Mouse (Mus musculus) lung, postnatal 0 days (tissue): ENCODE measurements at regions not wholly inside any gene's neighbourhood (a gene's known extent, or its start where the extent isn't known, plus 50 kb on each side); places are given as distances from the start of the nearest gene placed in this dataset.

Experiments
- ATAC-seq: fragments of 200-750 bp; cut with Nextera tagmentation; 2 replicates; pipeline ENCODE4 v1.8.0; 2017; ENCODE audit warnings: moderate library complexity
- DNase-seq: peaks from one replicate; pipeline ENCODE4 v3.0.0-alpha.2; 2016; ENCODE audit warnings: low spot score
- H3K27ac ChIP-seq: fragments of 300-500 bp; sonication (generic); 2 replicates; pipeline ENCODE4 v1.5.1; 2014; ENCODE audit warnings: antibody characterized with exemption, mild to moderate bottlenecking, low read length, mixed read lengths
- H3K27me3 ChIP-seq: fragments of 300-500 bp; sonication (generic); replicated peaks from 2 replicates; pipeline ENCODE4 v1.6.1; 2014; ENCODE audit warnings: low read length, mixed read lengths; ENCODE audit not compliant: insufficient read depth
- H3K36me3 ChIP-seq: fragments of 300-500 bp; sonication (generic); 2 replicates; pipeline ENCODE4 v1.6.1; 2014; ENCODE audit warnings: low read length, mixed read lengths; ENCODE audit not compliant: insufficient read depth
- H3K4me1 ChIP-seq: fragments of 300-500 bp; sonication (generic); 2 replicates; pipeline ENCODE4 v1.6.1; 2014; ENCODE audit warnings: antibody characterized with exemption, low read depth, low read length, mixed read lengths; ENCODE audit not compliant: insufficient read depth
- H3K4me2 ChIP-seq: fragments of 300-500 bp; sonication (generic); replicated peaks from 2 replicates; pipeline ENCODE4 v1.6.1; 2014; ENCODE audit warnings: low read depth, mild to moderate bottlenecking, low read length, moderate library complexity, mixed read lengths
- H3K4me3 ChIP-seq: fragments of 300-500 bp; sonication (generic); 2 replicates; pipeline ENCODE4 v1.5.1; 2014; ENCODE audit warnings: low read depth, low read length
- H3K9ac ChIP-seq: fragments of 300-500 bp; sonication (generic); replicated peaks from 2 replicates; pipeline ENCODE4 v1.6.1; 2014; ENCODE audit warnings: low read depth, mild to moderate bottlenecking
- H3K9me3 ChIP-seq: fragments of 300-500 bp; sonication (generic); 2 replicates; pipeline ENCODE4 v1.6.1; 2016; ENCODE audit warnings: low read length, mixed read lengths
- CTCF ChIP-seq: IDR thresholded peaks from 2 replicates; pipeline ENCODE4 v1.5.1; 2016; ENCODE audit warnings: antibody characterized with exemption, mild to moderate bottlenecking
- EP300 ChIP-seq: IDR thresholded peaks from 2 replicates; pipeline ENCODE4 v1.6.1; 2016; ENCODE audit warnings: antibody characterized with exemption, mild to moderate bottlenecking, control low read depth
- WGBS: fragments of 180-500 bp; shearing (Covaris S2); extraction: QIAGEN DNeasy Blood & Tissue Kit; methylation state at CpG from one replicate; pipeline ENCODE4 v1.1.7; 2014; 5-methylcytosine and 5-hydroxymethylcytosine counted together

- H3K36me3 ChIP-seq, result no peaks in the 10 kb centered on the region
- H3K27me3 ChIP-seq, result no peaks in the 10 kb centered on the region
- H3K4me1 ChIP-seq, result no peaks in the 10 kb centered on the region
- peak; percentile 54 for TF ChIP-seq EP300
- no peak for TF ChIP-seq CTCF
- H3K4me3 ChIP-seq, result no peak overlapping the region
- DNase-seq (peak; percentile 61), ATAC-seq (peak; percentile 77)
- no peak overlapping the region for H3K4me2 ChIP-seq
- no peak overlapping the region for H3K9ac ChIP-seq
- 70% methylated on average over 6 of the region's 6 CpGs for WGBS
- no peaks in the 10 kb centered on the region for H3K9me3 ChIP-seq
- H3K27ac ChIP-seq, result no peak overlapping the region
Observed at GRCm38 (mm10) chr9:73358968-73359367, 245.7 kb downstream of the Rsl24d1 start.

- no peak for ATAC-seq
- Histone ChIP-seq H3K9me3 (no peaks in the 10 kb centered on the region), H3K4me2 (no peak overlapping the region), H3K4me1 (no peaks in the 10 kb centered on the region), H3K36me3 (no peaks in the 10 kb centered on the region), H3K27ac (no peak overlapping the region), H3K27me3 (no peaks in the 10 kb centered on the region), H3K4me3 (no peak overlapping the region), H3K9ac (no peak overlapping the region)
- 79% methylated on average over 1 of the region's 1 CpGs for whole genome bisulfite sequencing
- no peak for TF ChIP-seq CTCF
- TF ChIP-seq EP300, result no peak
- DNase-seq, result no peak
Observed at GRCm38 (mm10) chr9:73380768-73381167, 267.5 kb downstream of the Rsl24d1 start.

GRCm38 (mm10) chr9:73392036-73392435, 278.8 kb downstream of the Rsl24d1 start:
- no peak for ATAC-seq

GRCm38 (mm10) chr9:73413367-73413930, 300.2 kb downstream of the Rsl24d1 start:
- no peak overlapping the region for H3K4me3 ChIP-seq
- no peaks in the 10 kb centered on the region for H3K27me3 ChIP-seq
- no peak overlapping the region for H3K9ac ChIP-seq
- H3K9me3 ChIP-seq, result no peaks in the 10 kb centered on the region
- no peak overlapping the region for H3K27ac ChIP-seq
- no peak for DNase-seq
- ATAC-seq, result no peak
- WGBS, result 75% methylated on average over 8 of the region's 8 CpGs
- no peaks in the 10 kb centered on the region for H3K36me3 ChIP-seq
- no peak overlapping the region for H3K4me2 ChIP-seq
- TF ChIP-seq CTCF (no peak), EP300 (no peak)
- no peaks in the 10 kb centered on the region for H3K4me1 ChIP-seq

More at GRCm38 (mm10) chr9:73392036-73392435, 278.8 kb downstream of the Rsl24d1 start:
- Histone ChIP-seq H3K4me3 (no peak overlapping the region), H3K36me3 (no peaks in the 10 kb centered on the region), H3K9me3 (no peaks in the 10 kb centered on the region), H3K4me1 (no peaks in the 10 kb centered on the region), H3K27ac (no peak overlapping the region), H3K27me3 (no peaks in the 10 kb centered on the region), H3K4me2 (no peak overlapping the region), H3K9ac (no peak overlapping the region)
- 71% methylated on average over 7 of the region's 7 CpGs for WGBS
- no peak for TF ChIP-seq EP300
- TF ChIP-seq CTCF, result no peak
- DNase-seq, result no peak

- Histone ChIP-seq H3K36me3 (no peaks in the 10 kb centered on the region), H3K4me3 (no peak overlapping the region), H3K4me1 (no peaks in the 10 kb centered on the region), H3K4me2 (no peak overlapping the region), H3K27ac (no peak overlapping the region), H3K27me3 (no peaks in the 10 kb centered on the region), H3K9me3 (no peaks in the 10 kb centered on the region), H3K9ac (no peak overlapping the region)
- DNase-seq, result no peak
- ATAC-seq, result no peak
- TF ChIP-seq CTCF (no peak; the same call in 1 of the 2 replicates), EP300 (no peak)
- WGBS, result 62% methylated on average over 10 of the region's 10 CpGs
Observed at GRCm38 (mm10) chr9:73416084-73416777, 303.0 kb downstream of the Rsl24d1 start.
